Mouse (Mus musculus): ENCODE measurements around the gene Gnai1. TPM values are rescaled to one million over a fixed set of nuclear protein-coding genes. Genes with fewer than 3 reads are reported as not detected.
A peak's percentile ranks its signal among the peaks of the same experiment; 100 is the strongest.

Gene Gnai1
- polyA plus RNA-seq, 1 experiment from 2014 or later, result 29.6 TPM

- WGBS, result 98% methylated on average over 5 of the region's 5 CpGs
- H3K27me3 ChIP-seq, result no peaks in the 10 kb centered on the region
- no peaks in the 10 kb centered on the region for H3K4me1 ChIP-seq
- H3K36me3 ChIP-seq, result no peaks in the 10 kb centered on the region
- no peak overlapping the region for H3K4me3 ChIP-seq
- no peak for ATAC-seq (ENCODE audit: low FRiP score, low read depth)
- H3K9me3 ChIP-seq, result no peaks in the 10 kb centered on the region
- H3K27ac ChIP-seq (replicated peaks), result no peak overlapping the region
- no peak overlapping the region for H3K9ac ChIP-seq (replicated peaks)
- no peak overlapping the region for H3K4me2 ChIP-seq (replicated peaks)
Measured at GRCm38 (mm10) chr5:18332256-18332655, 27.9 kb downstream of the Gnai1 start.

DNA sequence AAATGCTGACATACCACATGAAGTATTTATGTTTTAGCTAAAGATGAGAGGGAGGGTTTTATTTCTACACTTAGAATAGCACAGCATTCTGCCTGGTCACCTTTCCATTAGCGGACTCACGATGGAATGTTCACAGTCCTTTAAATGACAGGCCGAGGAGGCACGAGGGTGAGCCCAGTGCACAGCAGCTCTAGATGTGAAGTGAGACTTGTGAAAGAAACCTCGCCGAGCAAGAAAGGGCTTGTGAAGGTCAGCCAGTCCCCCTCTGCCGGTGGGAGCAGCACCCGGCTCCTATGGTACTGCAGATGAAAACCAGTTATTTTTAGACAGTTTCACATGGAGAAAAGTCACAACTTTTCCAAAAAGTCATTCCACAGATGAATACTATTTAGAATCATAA is 29.4 kb downstream of the Gnai1 start:
- Histone ChIP-seq H3K36me3 (no peaks in the 10 kb centered on the region), H3K9me3 (no peaks in the 10 kb centered on the region), H3K9ac (replicated peaks) (no peak overlapping the region), H3K27me3 (no peaks in the 10 kb centered on the region), H3K4me3 (no peak overlapping the region), H3K4me1 (no peaks in the 10 kb centered on the region), H3K4me2 (replicated peaks) (no peak overlapping the region), H3K27ac (replicated peaks) (no peak overlapping the region)
- ATAC-seq (ENCODE audit: low FRiP score, low read depth), result no peak
- WGBS, result 67% methylated on average over 8 of the region's 8 CpGs

DNA sequence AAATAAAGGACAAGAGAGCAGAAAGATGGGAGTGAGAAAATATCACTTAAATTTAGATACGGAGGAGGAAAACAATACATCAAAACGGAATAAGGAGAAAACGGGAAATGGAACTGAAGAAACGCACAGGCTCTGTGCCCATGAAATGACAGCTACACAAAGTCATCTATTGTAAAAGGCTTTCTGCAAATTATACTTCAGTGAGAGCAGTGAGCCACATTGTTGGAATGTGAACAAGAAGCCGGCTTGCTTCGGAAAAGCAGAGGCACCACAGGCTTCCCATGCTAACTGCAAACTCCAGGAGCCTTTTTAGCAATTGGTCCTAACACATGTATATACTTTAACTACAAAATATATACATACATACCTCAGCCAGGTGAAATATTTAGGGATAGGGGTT is 34.0 kb downstream of the Gnai1 start:
- H3K36me3 ChIP-seq, result no peaks in the 10 kb centered on the region
- H3K27me3 ChIP-seq, result no peaks in the 10 kb centered on the region
- no peak overlapping the region for H3K9ac ChIP-seq (replicated peaks)
- no peak overlapping the region for H3K4me2 ChIP-seq (replicated peaks)
- H3K4me1 ChIP-seq, result 0 out of 2 replicates have a peak, but pooled peaks cover 4% of the 10 kb centered on the region
- 82% methylated on average over 6 of the region's 6 CpGs for WGBS
- no peak for ATAC-seq (ENCODE audit: low FRiP score, low read depth)
- H3K9me3 ChIP-seq, result no peaks in the 10 kb centered on the region
- no peak overlapping the region for H3K4me3 ChIP-seq
- no peak overlapping the region for H3K27ac ChIP-seq (replicated peaks)

- H3K4me1 ChIP-seq, result 0 out of 2 replicates have a peak, but pooled peaks cover 4% of the 10 kb centered on the region
Measured at GRCm38 (mm10) chr5:18323534-18323933, 36.6 kb downstream of the Gnai1 start.

DNA sequence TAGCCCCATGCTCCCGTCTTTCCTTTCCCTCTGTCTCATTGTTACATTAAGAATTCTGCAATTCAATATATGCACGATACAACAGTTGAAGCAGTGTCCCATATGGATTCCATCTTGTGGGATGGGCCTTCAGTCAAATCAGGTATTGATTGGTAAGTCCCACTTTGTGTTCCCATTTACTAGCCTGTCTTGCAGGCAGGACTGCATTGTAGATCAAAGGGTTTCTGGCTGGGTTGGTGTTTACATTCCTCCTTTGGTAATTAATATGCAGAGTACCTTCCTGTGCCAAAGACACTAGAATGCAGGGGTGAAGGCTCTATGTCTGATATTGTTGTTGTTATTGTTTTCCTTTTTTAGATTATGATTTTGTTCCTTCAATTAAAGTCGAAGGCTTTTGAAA is 38.5 kb downstream of the Gnai1 start:
- Histone ChIP-seq H3K27me3 (no peaks in the 10 kb centered on the region), H3K4me1 (0 out of 2 replicates have a peak, but pooled peaks cover 4% of the 10 kb centered on the region), H3K9me3 (no peaks in the 10 kb centered on the region), H3K36me3 (no peaks in the 10 kb centered on the region), H3K4me2 (replicated peaks) (no peak overlapping the region), H3K4me3 (no peak overlapping the region), H3K9ac (replicated peaks) (no peak overlapping the region), H3K27ac (replicated peaks) (no peak overlapping the region)
- 70% methylated on average over 3 of the region's 3 CpGs for WGBS
- no peak for ATAC-seq (ENCODE audit: low FRiP score, low read depth)

More at GRCm38 (mm10) chr5:18323534-18323933, 36.6 kb downstream of the Gnai1 start:
- no peaks in the 10 kb centered on the region for H3K27me3 ChIP-seq
- WGBS, result 60% methylated on average over 9 of the region's 9 CpGs
- no peak overlapping the region for H3K4me3 ChIP-seq
- H3K9me3 ChIP-seq, result no peaks in the 10 kb centered on the region
- no peak overlapping the region for H3K9ac ChIP-seq (replicated peaks)
- no peaks in the 10 kb centered on the region for H3K36me3 ChIP-seq
- 0 out of 2 replicates have a peak overlapping the region, but pooled peaks have one; percentile 25 for H3K27ac ChIP-seq (replicated peaks)
- H3K4me2 ChIP-seq (replicated peaks), result no peak overlapping the region
- ATAC-seq (ENCODE audit: low FRiP score, low read depth), result peak; percentile 64

GRCm38 (mm10) chr5:18318846-18319245 is 41.3 kb downstream of the Gnai1 start:
- Histone ChIP-seq H3K4me3 (no peak overlapping the region), H3K27ac (replicated peaks) (no peak overlapping the region), H3K27me3 (no peaks in the 10 kb centered on the region), H3K4me2 (replicated peaks) (no peak overlapping the region), H3K36me3 (no peaks in the 10 kb centered on the region), H3K4me1 (0 out of 2 replicates have a peak, but pooled peaks cover 4% of the 10 kb centered on the region), H3K9ac (replicated peaks) (no peak overlapping the region), H3K9me3 (no peaks in the 10 kb centered on the region)
- 82% methylated on average over 4 of the region's 4 CpGs for WGBS
- ATAC-seq (ENCODE audit: low FRiP score, low read depth), result no peak

- H3K9me3 ChIP-seq, result no peaks in the 10 kb centered on the region
- H3K27ac ChIP-seq (replicated peaks), result no peak overlapping the region
- H3K36me3 ChIP-seq, result no peaks in the 10 kb centered on the region
- no peak overlapping the region for H3K4me2 ChIP-seq (replicated peaks)
- H3K27me3 ChIP-seq, result no peaks in the 10 kb centered on the region
- H3K9ac ChIP-seq (replicated peaks), result no peak overlapping the region
- no peak overlapping the region for H3K4me3 ChIP-seq
- WGBS, result 62% methylated on average over 1 of the region's 1 CpGs
- H3K4me1 ChIP-seq, result no peaks in the 10 kb centered on the region
- no peak for ATAC-seq (ENCODE audit: low FRiP score, low read depth)
Measured at GRCm38 (mm10) chr5:18307229-18307804, 52.8 kb downstream of the Gnai1 start.

- Histone ChIP-seq H3K9ac (replicated peaks) (no peak overlapping the region), H3K36me3 (no peaks in the 10 kb centered on the region), H3K27ac (replicated peaks) (no peak overlapping the region), H3K4me2 (replicated peaks) (no peak overlapping the region), H3K27me3 (no peaks in the 10 kb centered on the region), H3K4me3 (no peak overlapping the region), H3K9me3 (no peaks in the 10 kb centered on the region), H3K4me1 (no peaks in the 10 kb centered on the region)
- ATAC-seq (ENCODE audit: low FRiP score, low read depth), result no peak
- 89% methylated on average over 2 of the region's 2 CpGs for WGBS
Measured at GRCm38 (mm10) chr5:18296584-18296983, 63.6 kb downstream of the Gnai1 start.

DNA sequence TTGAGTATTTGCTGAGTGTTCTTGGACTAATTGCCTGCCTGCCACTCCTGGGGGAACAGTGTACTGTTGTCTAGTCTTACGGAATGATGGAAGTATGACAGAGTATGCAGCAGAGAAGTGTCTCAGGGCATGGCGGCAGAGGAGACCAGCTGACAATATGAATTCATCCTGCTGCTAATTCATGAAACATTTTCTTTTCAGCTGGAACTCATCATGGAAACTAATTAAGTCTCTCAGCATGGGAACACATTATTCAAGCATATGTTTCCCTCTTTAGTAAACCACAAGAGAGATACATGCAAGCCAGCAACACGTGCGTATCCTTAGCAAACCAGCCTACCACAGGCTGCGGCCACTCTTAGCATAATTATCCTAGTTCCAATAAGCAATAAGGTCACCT is 67.4 kb downstream of the Gnai1 start:
- no peak overlapping the region for H3K9ac ChIP-seq (replicated peaks)
- ATAC-seq (ENCODE audit: low FRiP score, low read depth), result no peak
- no peaks in the 10 kb centered on the region for H3K27me3 ChIP-seq
- no peaks in the 10 kb centered on the region for H3K36me3 ChIP-seq
- H3K27ac ChIP-seq (replicated peaks), result no peak overlapping the region
- H3K4me1 ChIP-seq, result no peaks in the 10 kb centered on the region; the same call in 1 of the 2 replicates
- H3K9me3 ChIP-seq, result no peaks in the 10 kb centered on the region
- 78% methylated on average over 5 of the region's 5 CpGs for WGBS
- H3K4me3 ChIP-seq, result no peak overlapping the region
- no peak overlapping the region for H3K4me2 ChIP-seq (replicated peaks)

DNA sequence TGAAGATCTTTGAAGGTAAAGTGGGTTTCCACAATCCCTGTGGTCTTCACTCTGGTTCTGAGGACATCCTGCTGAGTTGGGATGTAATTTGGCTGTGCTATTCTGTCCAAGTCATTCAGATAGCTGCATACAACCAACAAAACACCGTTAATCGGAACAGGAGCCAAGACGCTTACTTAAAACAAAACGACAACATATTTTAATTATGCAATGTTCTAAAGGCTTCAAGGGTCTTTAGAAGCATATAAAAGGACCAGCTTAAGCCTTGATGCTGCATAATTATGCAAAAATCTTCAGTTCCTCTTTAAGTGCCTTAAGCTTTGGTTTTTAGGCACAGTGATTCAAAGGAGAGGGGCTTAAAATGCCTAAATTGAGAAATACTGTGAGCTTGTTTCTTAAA is 70.6 kb downstream of the Gnai1 start:
- no peak overlapping the region for H3K27ac ChIP-seq (replicated peaks)

GRCm38 (mm10) chr5:18288694-18289093 is 71.5 kb downstream of the Gnai1 start:
- Histone ChIP-seq H3K27ac (replicated peaks) (no peak overlapping the region), H3K4me2 (replicated peaks) (no peak overlapping the region), H3K27me3 (no peaks in the 10 kb centered on the region), H3K9me3 (no peaks in the 10 kb centered on the region), H3K36me3 (peaks cover 8% of the 10 kb centered on the region; the same call in 1 of the 2 replicates), H3K4me3 (no peak overlapping the region), H3K9ac (replicated peaks) (no peak overlapping the region), H3K4me1 (no peaks in the 10 kb centered on the region; the same call in 1 of the 2 replicates)
- ATAC-seq (ENCODE audit: low FRiP score, low read depth), result no peak
- WGBS, result 77% methylated on average over 7 of the region's 7 CpGs

More for the DNA sequence above, 70.6 kb downstream of the Gnai1 start:
- Histone ChIP-seq H3K4me3 (no peak overlapping the region), H3K9ac (replicated peaks) (no peak overlapping the region), H3K4me1 (no peaks in the 10 kb centered on the region; the same call in 1 of the 2 replicates), H3K27me3 (no peaks in the 10 kb centered on the region), H3K9me3 (no peaks in the 10 kb centered on the region), H3K4me2 (replicated peaks) (no peak overlapping the region), H3K36me3 (peaks cover 8% of the 10 kb centered on the region; the same call in 1 of the 2 replicates)
- 48% methylated on average over 4 of the region's 4 CpGs for WGBS
- ATAC-seq (ENCODE audit: low FRiP score, low read depth), result no peak

- Histone ChIP-seq H3K27ac (replicated peaks) (no peak overlapping the region), H3K9me3 (no peaks in the 10 kb centered on the region), H3K4me3 (no peak overlapping the region), H3K4me1 (no peaks in the 10 kb centered on the region; the same call in 1 of the 2 replicates), H3K36me3 (peaks cover 8% of the 10 kb centered on the region; the same call in 1 of the 2 replicates), H3K4me2 (replicated peaks) (no peak overlapping the region), H3K9ac (replicated peaks) (no peak overlapping the region), H3K27me3 (no peaks in the 10 kb centered on the region)
- ATAC-seq (ENCODE audit: low FRiP score, low read depth), result no peak
- WGBS, result 91% methylated on average over 3 of the region's 3 CpGs
Measured at GRCm38 (mm10) chr5:18288079-18288478, 72.1 kb downstream of the Gnai1 start.

DNA sequence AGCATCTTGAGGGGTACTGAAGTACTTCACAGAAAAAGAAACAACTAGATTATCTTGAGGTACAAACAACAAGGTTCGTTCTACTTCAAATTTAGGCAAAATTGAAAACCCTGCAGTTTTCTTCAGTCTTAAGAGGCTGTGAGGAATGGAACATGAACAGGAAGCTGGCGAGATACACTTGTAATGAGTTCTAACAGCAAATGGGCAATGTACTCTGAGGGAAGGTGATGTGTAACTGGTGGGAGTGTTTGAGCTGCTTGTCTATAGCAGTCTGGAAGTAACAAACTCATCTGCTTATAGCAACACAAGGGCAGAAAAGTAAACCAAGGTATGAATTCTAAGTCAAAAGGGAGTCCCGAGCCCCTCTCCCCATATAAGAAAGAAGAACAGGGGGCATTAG is 78.1 kb downstream of the Gnai1 start:
- Histone ChIP-seq H3K4me2 (replicated peaks) (no peak overlapping the region), H3K36me3 (peaks cover 6% of the 10 kb centered on the region; the same call in 1 of the 2 replicates), H3K27me3 (no peaks in the 10 kb centered on the region), H3K9ac (replicated peaks) (no peak overlapping the region), H3K4me3 (no peak overlapping the region), H3K9me3 (no peaks in the 10 kb centered on the region), H3K4me1 (no peaks in the 10 kb centered on the region), H3K27ac (replicated peaks) (no peak overlapping the region)
- ATAC-seq (ENCODE audit: low FRiP score, low read depth), result no peak
- WGBS, result 85% methylated on average over 3 of the region's 3 CpGs

All from midbrain, embryonic 12.5 days (tissue).